Mouse (Mus musculus) lung, postnatal 10 days (tissue): Measurements from ENCODE around the gene Loxl1.
"Not testable (repeated sequence)": the region's sequence is repeated elsewhere in the genome, so short reads cannot be mapped to it uniquely, and the experiment has no call there.

Experiments
- DNase-seq: peaks from one replicate; pipeline ENCODE4 v3.0.0; 2021

The Loxl1 gene

DNA sequence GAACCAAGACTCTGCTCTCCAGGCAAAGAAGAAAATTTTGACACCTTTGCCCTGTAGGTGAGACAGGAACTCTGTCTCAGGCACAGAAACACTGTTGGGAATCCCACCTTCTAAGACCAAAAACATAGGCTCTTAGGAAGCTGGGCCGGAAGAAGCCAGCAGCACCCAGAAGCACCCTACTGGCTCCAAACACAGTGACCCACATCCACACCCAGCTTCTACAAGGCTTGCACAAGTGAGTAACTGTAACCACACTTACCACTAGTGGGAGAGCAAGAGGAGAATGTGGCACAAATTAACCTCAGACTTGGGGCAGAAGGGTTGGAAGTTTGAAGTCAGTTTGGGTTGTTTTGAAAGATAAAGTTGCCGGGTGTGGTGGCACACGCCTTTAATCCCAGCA is 37.2 kb downstream of the Loxl1 start:
- no peak for DNase-seq

DNA sequence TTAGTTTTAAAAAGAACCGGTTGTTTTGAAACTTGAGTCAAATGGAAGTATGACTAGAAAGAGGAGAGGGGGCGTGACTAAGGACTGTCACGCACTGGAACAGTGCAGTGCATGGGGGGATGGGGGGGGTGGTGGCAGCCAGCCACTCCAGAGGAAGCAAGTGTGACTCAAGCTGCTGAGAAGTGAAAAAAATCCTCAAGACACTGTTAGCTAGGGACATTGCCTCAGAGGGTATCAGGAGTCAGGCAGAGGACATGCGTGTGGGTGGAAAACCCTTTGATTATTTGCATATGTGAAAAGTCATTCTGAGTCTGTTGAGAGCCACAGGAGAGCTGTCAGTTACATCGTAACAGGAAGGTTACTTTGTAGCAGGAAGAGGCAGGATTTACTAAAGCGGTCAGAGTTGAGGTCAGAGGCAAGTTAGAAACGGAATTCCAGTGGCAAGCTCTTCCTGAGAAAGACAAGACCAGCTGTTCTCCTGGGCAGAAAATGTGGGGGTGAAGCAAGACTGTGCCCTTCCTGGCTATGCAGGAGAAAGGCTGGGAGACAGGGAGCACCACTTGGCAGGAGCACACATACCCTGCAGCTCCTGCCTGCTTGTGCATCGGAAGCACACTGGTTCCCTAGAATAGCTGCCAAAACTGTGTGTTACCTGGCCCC is 37.7 kb downstream of the Loxl1 start:
- DNase-seq: peak; percentile 80

DNA sequence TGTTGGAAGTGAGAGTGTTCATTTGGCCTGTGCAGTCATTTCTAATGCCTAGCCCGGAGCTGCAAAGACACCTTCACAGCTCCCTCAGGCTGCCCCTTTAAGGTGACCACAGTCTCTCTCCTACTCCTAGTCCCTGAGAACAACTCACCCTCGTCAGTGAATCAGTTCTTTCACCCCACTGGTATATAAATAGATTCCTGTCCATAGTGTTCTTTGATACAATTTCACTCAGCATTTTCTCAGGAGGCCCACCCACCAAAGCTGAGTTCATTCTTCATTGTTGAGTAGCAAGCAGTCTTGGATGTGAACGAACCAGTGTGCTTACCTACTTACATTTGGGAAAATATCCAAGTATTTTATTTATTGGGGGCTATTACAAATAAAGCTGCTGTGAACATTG is 38.4 kb downstream of the Loxl1 start:
- DNase-seq: no peak

DNA sequence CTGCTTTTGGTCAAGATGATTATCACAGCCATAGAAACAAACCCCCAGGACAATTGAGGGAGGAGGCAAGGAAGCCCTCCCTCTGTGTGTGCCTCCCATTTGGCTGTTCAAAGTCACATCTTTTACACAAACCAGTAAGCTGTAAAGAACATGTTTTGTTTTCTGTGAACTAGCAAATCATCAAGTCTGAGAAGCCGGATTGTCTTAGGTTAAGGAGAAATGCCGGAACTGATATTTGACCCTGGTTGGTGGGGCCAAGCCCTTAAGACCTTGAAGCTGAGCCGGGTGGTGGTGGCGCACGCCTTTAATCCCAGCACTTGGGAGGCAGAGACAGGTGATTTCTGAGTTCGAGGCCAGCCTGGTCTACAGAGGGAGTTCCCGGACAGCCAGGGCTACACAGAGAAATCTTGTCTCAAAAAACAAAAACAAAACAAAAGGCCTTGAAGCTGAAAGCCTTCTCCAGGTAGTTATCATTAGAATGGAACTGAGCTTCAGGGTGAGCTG is 38.8 kb downstream of the Loxl1 start:
- no peak for DNase-seq

DNA sequence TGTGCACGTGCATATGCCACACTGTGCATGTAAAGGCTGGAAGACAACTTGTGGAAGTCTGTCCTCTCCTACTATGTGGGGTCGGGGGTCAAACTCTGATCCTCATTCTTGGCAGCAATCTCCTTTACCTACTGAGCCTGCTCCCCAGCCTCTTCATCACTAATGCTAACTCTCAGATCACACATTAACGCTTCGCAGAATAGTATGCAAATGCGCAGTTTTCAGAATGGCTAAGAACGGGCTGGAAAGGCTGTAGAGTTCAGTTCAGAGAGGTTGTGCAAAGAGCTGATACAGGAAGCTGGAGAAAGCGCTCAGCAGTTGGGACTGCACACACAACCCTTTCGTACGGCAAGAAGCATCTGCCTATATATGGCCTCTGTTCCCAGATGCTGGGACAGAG is 40.1 kb downstream of the Loxl1 start:
- DNase-seq: no peak

DNA sequence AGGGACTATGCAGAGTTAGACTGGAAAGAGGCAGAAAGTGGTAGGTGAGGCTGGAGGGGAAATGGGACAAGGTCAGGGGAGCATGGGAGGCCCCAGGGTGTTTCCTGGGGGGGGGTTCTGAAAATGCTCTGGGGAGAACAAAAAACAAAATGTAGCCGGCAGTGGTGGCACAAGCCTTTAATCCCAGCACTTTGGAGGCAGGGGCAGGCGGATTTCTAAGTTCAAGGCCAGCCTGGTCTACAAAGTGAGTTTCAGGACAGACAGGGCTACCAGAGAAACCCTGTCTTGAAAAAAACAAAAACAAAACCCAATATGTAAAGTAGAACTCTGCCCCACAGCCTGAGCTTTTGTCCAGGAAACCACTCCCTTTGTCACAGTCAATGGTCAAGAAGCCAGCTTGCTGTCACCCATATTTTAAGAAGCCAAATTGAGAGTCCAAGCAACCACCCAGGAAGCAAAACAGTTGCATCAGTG is 40.9 kb downstream of the Loxl1 start:
- no peak for DNase-seq

DNA sequence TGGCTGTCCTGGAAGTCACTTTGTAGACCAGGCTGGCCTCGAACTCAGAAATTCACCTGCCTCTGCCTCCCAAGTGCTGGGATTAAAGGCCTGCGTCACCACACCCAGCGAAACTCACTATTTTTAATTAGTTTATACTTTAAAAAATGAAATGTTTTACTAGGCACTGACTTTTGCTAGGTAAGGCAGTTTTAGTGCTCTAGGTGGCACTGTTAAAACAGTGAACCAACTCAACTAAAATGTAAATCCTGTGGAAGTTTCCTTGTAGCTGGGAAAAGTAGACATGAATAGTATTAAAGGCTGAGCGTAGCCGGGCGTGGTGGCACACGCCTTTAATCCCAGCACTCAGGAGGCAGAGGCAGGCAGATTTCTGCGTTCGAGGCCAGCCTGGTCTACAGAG is 41.4 kb downstream of the Loxl1 start:
- DNase-seq: not testable (repeated sequence)

DNA sequence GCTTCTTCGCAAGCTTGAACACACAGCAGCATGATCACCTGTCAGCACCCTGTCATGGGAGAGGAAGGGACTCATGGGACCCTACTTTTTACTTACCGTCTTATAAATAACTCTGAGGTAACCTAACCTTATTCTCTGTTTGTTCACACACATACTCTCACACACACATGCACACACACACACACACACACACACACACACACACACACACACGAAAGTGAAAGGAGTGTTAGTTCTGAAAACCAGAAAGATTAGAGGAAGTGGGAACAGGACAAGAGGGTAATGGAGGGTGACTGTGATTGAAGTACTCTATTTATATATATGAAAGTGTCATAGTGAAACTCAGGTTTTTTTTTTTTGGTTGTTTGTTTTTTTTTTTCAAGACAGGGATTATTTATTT is 41.9 kb downstream of the Loxl1 start:
- no peak for DNase-seq

DNA sequence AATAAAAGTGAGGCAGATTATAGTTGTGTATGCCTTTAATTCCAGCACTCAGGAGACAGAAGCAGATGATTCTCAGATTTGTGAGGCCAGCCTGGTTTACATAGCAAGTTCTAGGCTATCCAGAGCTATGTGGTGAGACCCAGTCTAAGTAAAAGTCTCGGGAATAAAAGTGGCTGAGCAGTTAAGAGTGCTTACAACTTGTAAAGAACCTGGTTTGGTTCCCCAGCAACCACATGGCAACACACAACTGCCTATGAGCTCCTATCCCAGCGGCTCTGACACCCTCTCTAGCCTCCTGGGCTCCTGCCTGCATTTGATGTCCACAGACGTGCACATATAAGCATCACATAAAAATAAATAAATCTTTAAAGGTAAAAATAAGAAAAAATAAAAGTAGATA is 42.9 kb downstream of the Loxl1 start:
- no peak for DNase-seq

DNA sequence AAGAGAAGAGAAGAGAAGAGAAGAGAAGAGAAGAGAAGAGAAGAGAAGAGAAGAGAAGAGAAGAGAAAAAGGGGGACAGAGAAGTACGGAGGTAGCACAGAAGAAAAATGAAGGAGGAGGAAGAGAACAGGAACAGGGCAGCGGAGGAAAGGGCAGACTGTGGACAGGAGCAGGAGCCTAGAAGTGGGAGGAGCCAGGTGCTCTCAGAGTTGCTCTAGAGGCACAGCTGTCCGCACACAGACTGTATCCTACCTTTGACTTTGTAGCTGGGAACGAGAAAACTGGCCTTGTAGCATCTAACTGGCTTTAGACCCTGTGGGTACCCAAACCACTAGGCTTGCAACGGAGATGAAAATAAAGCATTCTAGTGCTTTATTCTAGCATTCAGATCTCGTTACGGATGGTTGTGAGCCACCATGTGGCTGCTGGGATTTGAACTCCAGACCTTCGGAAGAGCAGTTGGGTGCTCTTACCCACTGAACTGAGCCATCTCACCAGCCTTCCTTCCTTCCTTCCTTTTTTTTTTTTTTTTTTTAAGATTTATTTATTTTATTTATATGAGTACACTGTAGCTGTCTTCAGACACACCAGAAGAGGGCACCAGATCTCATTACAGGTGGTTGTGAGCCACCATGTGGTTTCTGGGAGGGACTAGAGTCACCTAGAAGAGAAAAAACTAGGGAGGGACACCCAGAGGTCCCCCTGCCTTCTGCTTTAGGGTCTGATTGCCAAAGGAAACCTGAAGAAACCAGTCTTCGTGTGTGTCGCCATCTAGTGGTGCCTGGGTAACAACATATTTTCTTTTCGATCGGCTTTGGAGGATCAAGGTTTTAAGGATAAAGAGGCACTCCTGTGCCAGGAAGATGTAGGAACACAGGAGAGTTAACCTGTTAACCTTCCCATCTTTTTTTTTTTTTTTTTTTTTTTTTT is 44.3 kb downstream of the Loxl1 start:
- peak; percentile 80 for DNase-seq

DNA sequence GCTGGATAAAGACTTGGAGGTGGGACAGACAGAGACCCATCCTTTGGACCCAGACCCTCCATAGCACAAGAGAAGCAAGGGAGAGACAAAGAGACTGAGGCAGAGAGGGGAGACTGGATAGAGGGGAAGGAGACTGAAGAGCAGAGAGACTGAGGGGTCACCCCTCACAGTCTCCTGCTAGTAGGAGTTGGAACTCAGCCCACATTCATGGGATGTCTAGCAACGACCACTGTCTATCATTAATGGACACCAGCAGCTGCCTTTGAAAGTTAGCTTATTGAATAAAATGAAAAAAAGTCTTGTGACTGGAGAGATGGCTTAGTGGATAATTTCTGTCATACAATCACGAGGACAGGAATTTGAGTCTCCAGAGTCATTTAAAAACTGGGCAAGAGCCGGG is 45.9 kb downstream of the Loxl1 start:
- DNase-seq: no peak

DNA sequence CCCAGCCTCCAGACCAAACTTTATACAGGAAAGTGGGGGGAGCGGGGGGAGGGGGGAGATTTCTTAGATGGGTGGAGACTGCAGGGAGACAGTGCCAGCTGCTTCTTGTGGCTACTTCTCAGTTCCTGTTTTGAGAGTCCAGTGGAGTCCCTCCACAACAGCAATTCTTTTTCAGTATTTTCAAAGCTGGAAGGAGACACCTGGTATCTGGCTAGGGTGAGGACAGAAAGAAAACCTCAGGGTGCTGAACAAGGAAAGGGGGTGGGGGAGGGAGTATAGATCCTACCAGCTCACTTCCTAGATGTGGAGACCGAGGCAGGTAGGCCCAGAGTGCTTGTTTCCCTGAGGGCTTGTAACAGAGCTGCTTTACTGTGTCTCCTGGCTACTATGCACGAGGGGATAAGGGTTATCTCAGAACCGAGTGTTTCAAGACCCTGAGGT is 46.4 kb downstream of the Loxl1 start:
- DNase-seq: peak; percentile 57

DNA sequence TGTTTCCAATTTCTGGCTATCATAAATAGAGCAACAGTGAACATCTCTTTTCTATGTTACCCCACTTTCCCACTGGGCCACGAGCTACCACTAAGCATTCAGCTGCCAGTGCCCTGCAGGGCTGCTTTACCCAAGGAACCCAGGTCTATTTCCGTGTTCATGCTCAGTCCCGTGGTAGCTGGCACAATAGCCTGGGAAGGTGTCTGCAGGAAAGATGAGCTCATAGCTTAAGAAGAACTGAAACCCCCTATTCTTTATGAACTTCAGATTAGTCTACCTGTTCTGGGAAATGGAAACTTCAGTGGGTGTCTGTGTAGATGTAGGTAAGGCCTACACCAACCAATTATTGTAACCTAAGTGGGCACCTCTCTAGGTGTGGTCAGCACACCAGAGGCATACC is 47.6 kb downstream of the Loxl1 start:
- DNase-seq: no peak

DNA sequence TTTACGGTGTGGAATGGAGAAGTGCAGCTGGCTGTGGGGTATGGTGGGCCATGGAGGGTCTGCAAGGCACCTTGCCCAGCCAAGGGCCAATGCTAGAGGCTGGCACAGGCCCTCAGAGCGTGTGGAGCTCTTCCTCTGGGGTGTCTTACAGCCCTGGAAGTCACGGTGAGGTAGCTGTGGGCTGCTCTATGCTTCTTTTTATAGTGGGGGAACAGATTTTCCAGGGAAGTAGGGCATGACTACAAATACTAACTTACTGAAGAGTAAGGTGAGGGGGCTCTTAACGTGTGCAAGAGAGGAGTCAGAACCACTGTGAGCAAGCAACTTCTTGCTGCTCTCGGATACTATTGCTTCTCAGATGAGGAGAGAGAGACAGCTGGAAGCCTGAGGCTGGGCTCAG is 50.5 kb downstream of the Loxl1 start:
- DNase-seq: no peak

DNA sequence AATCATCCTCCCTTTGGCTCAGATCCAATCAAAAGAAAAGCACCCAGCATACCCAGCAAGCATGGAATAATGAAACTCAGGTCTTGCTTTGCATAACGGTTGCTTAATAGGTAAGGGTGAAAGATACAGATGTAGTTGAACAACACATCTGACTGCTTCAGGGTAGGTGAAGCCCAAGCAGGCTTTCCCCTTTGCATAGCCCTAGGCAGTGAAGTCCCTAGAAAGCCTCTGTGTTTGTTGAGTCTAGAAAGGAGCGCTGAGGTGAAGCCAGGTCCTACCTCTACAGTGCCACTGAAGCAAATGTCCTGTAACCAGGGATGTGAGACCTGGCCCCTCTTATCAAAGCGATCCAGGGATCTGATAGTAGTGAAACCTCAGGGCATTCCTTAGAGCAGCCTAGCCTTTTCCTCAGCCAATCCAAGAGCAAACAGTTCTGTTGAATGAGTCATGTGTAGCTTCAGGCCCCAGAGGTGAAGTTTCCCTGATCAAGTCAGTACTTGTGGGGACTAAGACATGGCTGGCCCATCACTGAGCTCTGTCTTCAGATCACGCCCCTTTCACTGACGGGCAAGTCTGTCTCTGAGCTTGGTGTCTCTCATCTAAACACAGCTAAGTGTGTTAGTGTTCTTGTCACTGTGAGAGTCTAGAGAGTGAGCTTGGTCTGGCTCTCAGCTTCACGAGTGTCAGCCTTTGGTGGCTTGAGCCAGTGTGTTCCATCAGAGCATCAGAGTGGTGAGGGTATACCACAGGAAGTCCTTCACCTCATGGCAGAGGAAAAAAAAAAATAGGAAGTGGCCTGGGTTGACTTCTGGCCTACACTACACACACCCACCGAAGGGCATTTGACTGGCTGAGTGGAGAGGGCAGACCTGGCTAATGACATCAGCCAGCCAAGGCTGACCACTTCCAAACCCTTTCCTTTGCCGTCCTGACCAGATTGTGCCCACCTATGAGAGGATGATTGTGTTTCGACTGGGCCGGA is 57.0 kb downstream of the Loxl1 start:
- DNase-seq: no peak

DNA sequence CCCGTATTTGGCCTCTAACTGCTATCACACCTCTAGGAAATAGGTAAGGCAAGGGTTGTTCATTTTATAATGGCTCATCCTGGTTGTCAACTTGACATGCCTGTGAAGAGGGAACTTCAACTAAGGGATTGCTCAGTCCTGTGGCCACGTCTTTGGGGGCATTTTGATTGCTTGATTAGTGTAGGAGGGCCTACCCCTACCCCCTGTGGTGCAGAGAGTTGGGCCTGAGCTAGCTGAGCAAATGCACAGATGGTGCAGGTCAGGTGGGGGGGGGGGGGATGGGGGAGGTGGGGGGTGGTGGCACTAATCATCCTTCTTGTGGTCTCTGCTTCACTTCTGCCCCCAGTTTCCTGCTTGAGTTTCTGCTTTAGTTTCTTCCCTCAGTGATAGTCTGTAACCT is 57.9 kb downstream of the Loxl1 start:
- no peak for DNase-seq

DNA sequence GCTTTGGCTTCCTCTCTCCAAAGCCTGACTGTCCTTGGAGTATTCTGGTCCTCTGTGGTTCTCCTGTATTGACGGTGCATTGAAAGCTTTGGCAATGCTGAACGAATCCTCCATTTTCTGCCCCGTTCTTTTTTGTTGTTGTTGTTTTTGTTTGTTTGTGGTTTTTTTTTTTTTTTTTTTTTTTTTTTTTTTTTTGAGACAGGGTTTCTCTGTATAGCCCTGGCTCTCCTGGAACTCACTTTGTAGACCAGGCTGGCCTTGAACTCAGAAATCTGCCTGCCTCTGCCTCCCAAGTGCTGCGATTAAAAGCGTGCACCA is 59.2 kb downstream of the Loxl1 start:
- not testable (repeated sequence) for DNase-seq

DNA sequence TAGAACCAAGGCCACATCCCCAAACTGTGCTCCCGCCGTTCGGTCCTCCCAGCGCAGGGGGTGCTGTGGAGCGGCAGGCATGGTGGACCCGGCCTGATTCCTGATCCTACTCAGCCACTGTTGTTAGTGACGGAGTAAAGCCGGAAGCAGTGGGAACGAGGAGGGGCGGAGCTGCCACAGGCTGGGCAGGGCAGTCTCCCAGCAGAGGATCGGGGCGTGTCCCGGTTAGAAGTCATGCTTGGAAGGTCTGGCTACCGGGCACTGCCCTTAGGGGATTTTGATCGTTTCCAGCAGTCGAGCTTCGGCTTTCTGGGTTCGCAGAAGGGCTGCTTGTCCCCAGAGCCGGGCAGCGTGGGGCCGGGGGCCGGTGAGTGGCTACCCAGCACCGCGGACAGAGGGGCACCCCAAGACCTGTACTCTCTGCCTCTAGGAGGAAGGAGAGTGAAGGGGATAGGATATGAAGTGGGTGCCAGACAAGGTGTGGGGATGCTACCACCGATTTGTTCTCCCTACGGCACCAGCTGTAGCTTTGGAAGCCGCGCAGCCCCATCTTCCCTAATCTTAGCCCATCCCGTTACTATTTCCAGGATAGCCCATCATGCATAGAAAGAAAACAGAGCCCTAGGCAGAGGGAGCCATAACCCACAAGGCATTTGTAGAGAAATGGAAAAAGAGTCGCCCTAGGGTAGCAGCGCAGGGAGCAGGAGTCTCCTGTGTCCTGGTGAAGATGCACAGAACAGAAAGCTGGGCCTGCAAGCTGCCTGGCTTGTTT is 59.8 kb downstream of the Loxl1 start, which contains the start of gene Stoml1:
Gene Stoml1, plus strand, starts transcription at position 132 of the 772 bp plus-strand sequence.
- peak; percentile 98 for DNase-seq

DNA sequence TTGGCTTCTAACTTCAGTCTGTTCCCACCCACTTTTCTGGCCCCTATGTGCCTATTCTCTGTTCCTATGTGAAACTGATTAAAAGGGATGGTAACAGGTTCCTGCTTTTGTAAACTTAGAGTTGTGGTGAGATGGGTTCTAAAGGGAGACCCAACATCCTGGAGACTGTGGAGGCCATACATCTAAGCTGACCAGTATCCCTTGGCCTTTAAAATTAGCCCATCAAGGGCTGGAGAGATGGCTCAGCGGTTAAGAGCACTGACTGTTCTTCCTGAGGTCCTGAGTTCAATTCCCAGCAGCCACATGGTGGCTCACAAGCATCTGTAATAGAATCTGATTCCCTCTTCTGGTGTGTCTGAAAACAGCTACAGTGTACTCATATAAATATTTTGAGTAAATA is 62.3 kb downstream of the Loxl1 start:
- DNase-seq: not testable (repeated sequence)

DNA sequence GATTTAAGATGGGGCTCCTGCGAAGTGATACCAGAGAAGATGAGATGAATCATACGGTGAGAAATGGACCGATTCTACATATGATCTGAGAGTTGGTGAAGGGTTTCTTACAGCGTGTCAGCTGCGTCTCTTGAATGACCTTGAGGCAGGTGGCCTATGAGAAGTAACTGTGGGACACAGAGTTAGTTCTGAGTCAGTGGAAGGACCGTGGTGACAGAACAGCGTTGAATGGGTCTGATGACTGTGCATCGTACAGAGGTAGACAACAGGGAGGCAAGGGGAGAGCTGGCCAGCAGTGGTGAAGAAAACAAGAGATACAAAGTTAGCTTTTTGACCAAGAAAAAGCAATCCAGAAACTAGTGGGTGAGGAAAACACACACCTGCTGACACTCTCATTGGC is 62.7 kb downstream of the Loxl1 start:
- DNase-seq: no peak

DNA sequence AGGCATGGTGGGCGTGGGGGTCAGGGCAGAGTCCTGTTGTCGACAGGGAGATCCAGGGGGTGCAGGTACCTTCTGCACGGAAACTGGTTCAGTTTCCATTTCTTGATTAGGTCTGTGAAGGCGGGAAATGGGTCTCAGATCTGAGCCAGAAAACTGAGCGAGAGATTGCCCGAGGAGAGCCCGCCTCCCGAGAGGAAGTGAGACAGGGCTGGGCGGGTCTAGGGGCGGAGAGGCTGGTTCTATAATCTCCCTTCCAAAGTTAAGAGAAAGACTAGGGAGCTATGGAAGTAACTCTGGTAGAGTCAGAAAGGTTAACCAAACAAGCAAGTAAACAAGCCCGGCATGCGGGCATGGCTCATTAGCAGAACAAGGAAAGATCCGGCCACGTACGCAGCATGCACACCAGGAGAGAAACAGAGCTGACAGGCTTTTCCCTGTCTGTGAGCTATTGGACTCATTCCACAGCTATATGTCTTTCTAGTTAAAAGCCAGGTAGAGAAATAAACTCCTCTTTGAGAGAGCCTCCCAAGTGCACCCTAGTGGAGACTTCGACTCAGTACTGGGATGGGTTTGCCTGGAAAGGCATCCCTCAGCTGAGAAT is 63.3 kb downstream of the Loxl1 start, which contains the start of gene Pml:
Gene Pml, minus strand, starts transcription at position 195 of the 601 bp plus-strand sequence.
- peak; percentile 91 for DNase-seq
